Mouse (Mus musculus): ENCODE data around the gene Kri1.

GRCm38 (mm10) chr9:21321513-21321835, 33.7 kb upstream of the Kri1 start:
- TF ChIP-seq CTCF (IDR thresholded peaks at IDR 0.05; ENCODE audit: borderline replicate concordance, extremely low read depth, insufficient read depth, insufficient read length) (no peak), POLR2A (IDR thresholded peaks at IDR 0.05; ENCODE audit: borderline replicate concordance, extremely low read depth, insufficient read depth, insufficient read length, poor library complexity, severe bottlenecking) (no peak)
